Mouse (Mus musculus) layer of hippocampus, adult 9-10 months (tissue): ENCODE data around the gene Man1a.
A peak's percentile ranks its signal among the peaks of the same experiment; 100 is the strongest.

Source experiments
- DNase-seq: peaks from one replicate; pipeline ENCODE4 v3.0.0; 2022; ENCODE audit warnings: low spot score

Gene Man1a

DNA sequence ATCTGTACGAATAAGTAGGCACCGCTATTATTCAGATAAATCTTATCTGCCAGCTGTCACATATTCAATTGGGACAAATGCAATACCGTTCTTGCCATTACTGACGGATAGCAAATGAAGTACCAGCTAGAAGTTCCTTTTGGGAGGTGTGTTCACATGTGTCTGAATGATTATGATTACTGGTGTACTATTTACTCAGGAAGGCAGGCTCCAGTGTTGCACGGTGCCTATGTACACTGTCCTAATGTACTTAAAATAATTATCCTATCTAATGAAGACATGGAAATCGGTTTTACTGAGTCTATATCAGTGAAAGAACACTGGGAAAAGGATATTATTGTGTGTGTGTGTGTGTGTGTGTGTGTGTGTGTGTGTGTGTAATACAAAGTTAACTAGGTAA lies 160.7 kb downstream of the Man1a start:
- no peak for DNase-seq

- DNase-seq, result no peak
Observed at GRCm38 (mm10) chr10:53914974-53915609, 161.3 kb downstream of the Man1a start.

GRCm38 (mm10) chr10:53913546-53914312 lies 162.7 kb downstream of the Man1a start:
- no peak for DNase-seq

DNA sequence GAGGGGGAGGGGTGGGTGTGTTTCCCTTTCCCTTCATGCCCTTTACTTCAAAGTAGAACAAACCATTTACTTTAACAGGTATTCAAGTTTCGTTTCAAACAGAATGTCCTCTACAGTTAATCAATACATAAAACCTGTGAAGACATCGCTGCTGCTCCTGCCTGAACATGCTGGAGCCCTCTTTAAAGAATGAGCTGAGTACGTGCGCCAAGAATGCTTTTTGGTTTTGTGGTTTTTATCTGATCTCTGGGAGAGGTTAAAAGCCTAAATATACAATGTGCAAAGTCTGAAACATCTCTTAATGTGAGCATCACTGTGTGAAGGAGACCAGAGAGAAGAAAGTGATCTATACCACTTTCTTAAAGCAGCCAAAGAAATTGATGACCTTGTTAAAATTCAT lies 186.9 kb downstream of the Man1a start:
- no peak for DNase-seq

GRCm38 (mm10) chr10:53888382-53889110 lies 187.9 kb downstream of the Man1a start:
- no peak for DNase-seq

DNA sequence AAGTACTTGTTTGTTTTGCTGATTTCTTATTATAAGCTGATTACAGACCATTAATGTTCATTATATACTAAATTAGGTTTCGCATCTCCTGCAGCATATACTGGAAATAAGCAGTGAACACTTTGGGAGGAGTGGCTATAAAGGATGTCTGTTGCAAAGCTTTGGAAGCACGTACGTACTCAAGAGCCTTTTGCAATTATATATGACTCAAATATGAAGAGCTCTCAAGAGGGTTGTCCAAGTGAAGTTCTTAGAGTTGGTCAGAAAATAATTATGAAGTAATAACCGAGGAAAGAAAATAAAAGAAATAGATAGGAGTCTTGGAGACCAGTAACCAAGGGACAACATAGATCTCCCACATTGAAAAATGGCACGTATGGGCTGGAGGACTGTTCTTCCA lies 189.9 kb downstream of the Man1a start:
- DNase-seq, result no peak

DNA sequence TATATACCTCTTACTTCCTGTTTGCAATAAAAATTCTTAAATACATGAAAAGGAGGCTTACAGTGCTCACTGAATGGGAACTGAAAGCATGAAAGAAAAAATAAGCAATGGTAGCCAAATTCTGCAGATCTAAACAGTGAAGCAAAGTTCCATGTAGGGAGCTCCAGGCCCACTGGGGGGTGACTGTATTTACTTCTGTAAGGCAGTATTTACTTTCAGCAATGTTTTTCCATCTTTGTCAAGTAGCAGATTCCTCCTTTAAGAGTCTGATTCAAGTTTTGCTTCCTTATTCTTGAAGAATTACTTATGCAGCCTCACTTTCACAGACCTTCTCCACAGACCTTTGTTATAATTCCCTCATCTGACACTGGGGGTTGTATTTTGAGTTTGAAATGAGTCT lies 195.1 kb downstream of the Man1a start:
- no peak for DNase-seq

GRCm38 (mm10) chr10:53875896-53876295 lies 200.5 kb downstream of the Man1a start:
- DNase-seq, result no peak

GRCm38 (mm10) chr10:53874191-53874590 lies 202.2 kb downstream of the Man1a start:
- no peak for DNase-seq

DNA sequence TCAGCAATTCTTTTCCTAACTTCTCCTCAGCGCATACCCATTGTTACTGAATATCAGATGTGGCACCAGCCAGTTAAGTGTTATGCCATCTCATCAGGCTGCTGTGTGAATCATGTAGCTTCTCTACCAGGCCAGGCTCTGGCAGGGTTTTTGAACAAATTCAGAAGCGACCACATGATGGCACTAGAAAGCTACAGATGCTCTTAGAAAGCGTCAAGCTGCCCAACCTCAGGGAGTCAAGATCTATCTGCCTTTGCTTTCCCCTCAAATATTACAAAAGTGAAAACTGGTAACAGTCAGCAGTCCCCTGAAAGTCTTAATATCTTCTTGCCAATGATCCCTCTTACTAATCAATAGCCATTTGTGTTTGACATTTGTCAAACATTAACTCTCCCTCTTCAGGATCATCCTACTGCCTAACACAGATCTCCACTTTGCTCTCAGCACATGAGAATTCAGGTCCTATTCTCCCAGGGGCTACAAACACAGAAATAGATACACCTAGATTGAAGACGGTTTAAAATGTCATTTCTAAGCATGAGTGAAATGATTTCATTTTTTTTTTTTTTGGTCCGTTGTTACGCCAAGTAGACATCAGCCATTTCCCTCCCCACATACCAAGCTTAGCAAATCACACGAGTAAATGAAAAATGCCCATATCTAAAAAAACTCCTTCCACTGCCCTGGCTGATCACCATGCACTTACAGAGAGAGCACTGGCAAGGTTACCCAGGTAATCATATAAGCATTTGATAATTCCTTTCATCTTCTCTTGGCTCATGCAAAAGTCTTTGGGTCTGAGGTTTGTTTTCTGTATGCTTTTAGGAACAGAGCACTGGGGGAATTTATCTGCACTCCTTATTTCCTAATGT lies 212.7 kb downstream of the Man1a start:
- peak; percentile 39 for DNase-seq

DNA sequence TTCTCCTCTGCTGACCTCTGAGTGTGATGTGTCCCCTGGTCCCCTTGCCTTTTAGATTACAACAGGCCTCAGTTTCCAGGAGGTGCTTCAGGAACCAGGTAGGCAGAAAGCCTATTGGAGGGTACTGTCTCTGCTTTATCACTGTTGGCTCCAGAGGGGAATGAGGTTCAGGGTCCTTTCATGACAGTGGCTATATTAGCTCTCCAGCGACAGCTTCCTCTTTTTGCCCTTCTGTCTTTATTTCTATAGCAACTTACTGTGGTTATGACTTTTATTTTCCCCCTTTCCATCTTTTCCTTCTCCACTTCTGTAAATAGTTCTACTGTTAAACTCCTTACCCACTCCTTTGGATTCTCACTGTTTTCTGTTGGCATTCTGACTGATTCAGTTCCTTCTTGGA lies 216.5 kb downstream of the Man1a start:
- no peak for DNase-seq

- DNase-seq, result no peak
Observed at GRCm38 (mm10) chr10:53859224-53859623, 217.2 kb downstream of the Man1a start.
